Mouse (Mus musculus): Measurements from ENCODE around the gene Ltf.

Ltf gene

DNA sequence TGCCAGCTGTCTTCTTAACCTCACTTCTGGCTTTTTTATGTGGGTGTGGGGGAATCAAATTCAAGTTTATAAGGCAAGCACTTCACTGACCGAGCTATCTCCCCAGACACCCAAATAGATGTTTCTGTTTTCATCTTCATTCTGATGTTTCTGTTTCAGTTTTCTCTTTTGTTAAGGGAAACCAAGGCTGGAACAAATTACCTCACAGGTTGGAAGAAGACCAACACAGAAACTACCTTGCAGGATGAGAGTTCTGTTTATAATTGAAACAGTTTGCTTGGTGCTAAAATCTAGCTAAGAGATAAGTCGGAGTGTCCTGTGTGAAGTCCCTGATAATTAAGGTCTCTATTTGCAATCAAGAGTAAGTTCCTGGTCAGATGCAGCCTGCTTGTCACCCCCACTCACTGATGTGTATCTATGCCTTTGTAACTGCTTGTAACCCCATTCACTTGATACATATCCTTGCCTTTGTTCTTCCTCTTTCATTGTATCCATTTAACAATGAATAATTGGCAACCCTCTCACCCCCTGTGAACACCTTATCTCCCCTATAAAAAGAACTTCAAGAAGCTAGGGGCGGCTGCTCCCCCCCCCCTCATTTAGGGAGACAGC, 68.0 kb downstream of the Ltf start:
- in situ Hi-C loops (cut with MboI, MseI), result no loop called here

DNA sequence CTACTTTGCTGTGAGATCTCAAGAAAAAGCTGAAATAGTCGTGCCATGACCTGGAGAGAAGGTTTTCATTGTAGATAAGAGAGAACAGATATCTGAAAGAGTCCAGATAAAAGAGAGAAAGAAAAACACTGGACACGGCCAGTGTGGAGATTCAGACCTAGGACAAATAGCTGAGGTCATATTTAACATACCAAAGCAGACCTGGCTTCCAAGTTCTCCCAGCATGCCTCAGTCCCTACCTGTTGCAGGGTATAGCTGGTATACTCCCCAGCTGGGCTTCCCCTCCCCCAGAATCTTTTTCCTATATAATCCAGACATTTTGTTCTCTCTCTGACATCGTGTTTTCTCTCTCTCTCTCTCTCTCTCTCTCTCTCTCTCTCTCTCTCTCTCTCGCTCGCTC, 68.9 kb downstream of the Ltf start:
- in situ Hi-C loops (cut with MboI, MseI), result no loop called here

DNA sequence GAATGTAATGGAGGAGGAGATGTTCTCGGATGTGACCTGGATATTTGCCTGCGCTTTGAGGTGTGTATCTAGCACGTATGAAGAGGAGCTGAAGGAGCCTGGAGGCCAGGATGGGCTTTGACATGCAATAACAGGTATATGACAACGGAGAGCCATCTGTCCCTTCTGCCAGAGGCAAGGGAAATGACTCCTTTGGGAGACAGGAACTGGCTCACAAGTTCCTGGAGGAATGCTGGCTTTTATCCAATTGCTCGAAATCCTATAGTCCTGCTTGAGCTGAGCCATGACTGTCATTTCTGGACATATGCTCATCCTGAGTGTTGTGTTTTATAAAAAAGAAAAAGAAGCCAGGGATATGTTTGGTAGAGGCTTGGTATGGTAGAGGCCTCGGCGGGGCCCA, 69.8 kb downstream of the Ltf start:
- in situ Hi-C loops (cut with MboI, MseI), result no loop called here

All from T-helper 2 cell (primary cell).